ENCODE assay signal across 9 mouse cellular contexts in the genomic region with DNA sequence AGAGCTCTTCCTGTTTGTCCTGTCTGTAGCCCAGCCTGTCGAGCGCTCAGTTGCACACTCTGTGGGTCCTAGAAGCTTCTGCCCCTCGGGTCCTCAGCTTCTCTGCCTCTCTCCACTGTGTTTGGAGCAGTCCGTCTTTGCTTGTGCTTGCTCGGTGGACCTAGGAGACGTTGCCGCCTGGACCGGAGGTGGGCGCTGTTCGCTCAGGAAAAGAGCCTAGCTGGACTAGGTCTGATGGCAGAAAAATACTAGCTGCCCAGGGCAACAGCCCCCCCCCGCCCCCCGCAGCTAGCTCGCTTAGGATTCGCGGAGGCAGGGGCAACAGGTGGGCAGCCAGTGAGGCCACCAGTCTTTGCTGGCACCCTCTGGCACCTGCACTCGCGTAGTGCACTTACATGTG. TPM values are rescaled to one million over a fixed set of nuclear protein-coding genes. Genes with fewer than 3 reads are reported as not detected.
DNase-seq lines count a peak whose midpoint lies in the region; ATAC-seq lines count a peak whose summit lies in the region.
"Had no signal": no experiment of that assay in that cellular context is flagged by ENCODE, and none has a peak within 500 bp of the region (broad histone marks: within the 10 kb centered on the region; RNA-seq: fewer than 3 reads in every experiment).

No protein-coding gene starts in this region.

- no peak overlapping the region for H3K27ac ChIP-seq in embryonic facial prominence, embryonic 13.5 days
- no peak overlapping the region for H3K27ac ChIP-seq in hindbrain, embryonic 16.5 days (ENCODE audit: low read depth, low read length)
- no peak overlapping the region; the same call in 1 of the 2 replicates for H3K27ac ChIP-seq in midbrain, embryonic 14.5 days (replicated peaks; ENCODE audit: low read depth, low read length)
- H3K27ac ChIP-seq: liver, embryonic 13.5 days had no signal

- H3K4me2 ChIP-seq in embryonic facial prominence, embryonic 13.5 days: peak overlapping the region; percentile 56
- peak overlapping the region; percentile 81 for H3K4me2 ChIP-seq in hindbrain, embryonic 16.5 days (ENCODE audit: low read length)
- H3K4me2 ChIP-seq in midbrain, embryonic 14.5 days (ENCODE audit: low read length): peak overlapping the region; percentile 93
- H3K4me2 ChIP-seq: liver, embryonic 13.5 days had no signal

- H3K4me3 ChIP-seq in embryonic facial prominence, embryonic 13.5 days: peak overlapping the region; percentile 30
- peak overlapping the region; percentile 39 for H3K4me3 ChIP-seq in hindbrain, embryonic 16.5 days (ENCODE audit: low read length)
- peak overlapping the region; percentile 34 for H3K4me3 ChIP-seq in midbrain, embryonic 14.5 days (replicated peaks; ENCODE audit: low read depth, low read length)
- H3K4me3 ChIP-seq: liver, embryonic 13.5 days had no signal

- no peak overlapping the region for H3K9ac ChIP-seq in embryonic facial prominence, embryonic 13.5 days
- H3K9ac ChIP-seq in hindbrain, embryonic 16.5 days (ENCODE audit: low read depth, low read length): peak overlapping the region; percentile 61
- H3K9ac ChIP-seq in midbrain, embryonic 14.5 days (replicated peaks; ENCODE audit: low read length): peak overlapping the region; percentile 48
- H3K9ac ChIP-seq: liver, embryonic 13.5 days had no signal

- no peak for ATAC-seq in embryonic facial prominence, embryonic 13.5 days (ENCODE audit: insufficient number of reproducible peaks, insufficient read depth, low FRiP score, low TSS enrichment, low read depth)
- peak; percentile 55 for ATAC-seq in hindbrain, embryonic 16.5 days
- ATAC-seq in midbrain, embryonic 14.5 days (ENCODE audit: low FRiP score, low TSS enrichment): peak; percentile 41; the same call in 1 of the 2 replicates

- peaks cover 71% of the 10 kb centered on the region for H3K27me3 ChIP-seq in embryonic facial prominence, embryonic 13.5 days
- no peaks in the 10 kb centered on the region; the same call in 1 of the 2 replicates for H3K27me3 ChIP-seq in hindbrain, embryonic 16.5 days (replicated peaks; ENCODE audit: control insufficient read depth, insufficient read depth, low read length)
- peaks cover 22% of the 10 kb centered on the region for H3K27me3 ChIP-seq in midbrain, embryonic 14.5 days (ENCODE audit: control insufficient read depth, insufficient read depth, low read length)

- H3K36me3 ChIP-seq in embryonic facial prominence, embryonic 13.5 days: no peaks in the 10 kb centered on the region
- no peaks in the 10 kb centered on the region for H3K36me3 ChIP-seq in hindbrain, embryonic 16.5 days (ENCODE audit: control insufficient read depth, insufficient read depth, low read length)
- no peaks in the 10 kb centered on the region for H3K36me3 ChIP-seq in midbrain, embryonic 14.5 days (ENCODE audit: control insufficient read depth, insufficient read depth, low read length)
- H3K36me3 ChIP-seq: liver, embryonic 13.5 days had no signal

- peaks cover 33% of the 10 kb centered on the region for H3K4me1 ChIP-seq in embryonic facial prominence, embryonic 13.5 days
- H3K4me1 ChIP-seq in hindbrain, embryonic 16.5 days (ENCODE audit: control insufficient read depth, insufficient read depth, low read depth, low read length): peaks cover 32% of the 10 kb centered on the region
- peaks cover 26% of the 10 kb centered on the region for H3K4me1 ChIP-seq in midbrain, embryonic 14.5 days (ENCODE audit: control insufficient read depth, insufficient read depth, low read length)
- H3K4me1 ChIP-seq: liver, embryonic 13.5 days had no signal

- no peaks in the 10 kb centered on the region for H3K9me3 ChIP-seq in embryonic facial prominence, embryonic 13.5 days
- no peaks in the 10 kb centered on the region for H3K9me3 ChIP-seq in hindbrain, embryonic 16.5 days (ENCODE audit: control insufficient read depth, low read length)
- H3K9me3 ChIP-seq in midbrain, embryonic 14.5 days (ENCODE audit: control insufficient read depth, low read length): no peaks in the 10 kb centered on the region
- H3K9me3 ChIP-seq: liver, embryonic 13.5 days had no signal

- peak; percentile 45 for DNase-seq in ovary, postnatal 36 days (ENCODE audit: low spot score)
- DNase-seq in ovary, postnatal 14 days (ENCODE audit: low spot score): no peak
- peak; percentile 63 to 78 for DNase-seq in layer of hippocampus, postnatal 25 days (ENCODE audit: extremely low spot score in 1 of 2, low spot score in 1 of 2)
- peak; percentile 91 for DNase-seq in midbrain, embryonic 14.5 days
- DNase-seq in adipocyte (ENCODE audit: low spot score): no peak
- no peak for DNase-seq in thymus, postnatal 25 days
- DNase-seq: liver, embryonic 13.5 days had no signal

- 2% methylated on average over 17 of the region's 17 CpGs for WGBS in embryonic facial prominence, embryonic 13.5 days
- under 1% methylated on average over 17 of the region's 17 CpGs for WGBS in hindbrain, embryonic 16.5 days
- WGBS in midbrain, embryonic 14.5 days: 1% methylated on average over 17 of the region's 17 CpGs

RNA-seq across cellular contexts. Expression of gene Grid1, which starts 3.2 kb away (rescaled TPM):
- 0.81 and 1.0 TPM in 2 replicates for polyA plus RNA-seq in embryonic facial prominence, embryonic 13.5 days (2015; fragmentation: Nextera tagmentation; extraction: Ambion mirVana)
- polyA plus RNA-seq in hindbrain, embryonic 16.5 days (2015; fragmentation: Nextera tagmentation; extraction: Ambion mirVana): 5.8 and 7.1 TPM in 2 replicates
- total RNA-seq in layer of hippocampus, postnatal 25 days (2021): 10 to 100 TPM; 52.6 to 53.9 TPM
- polyA plus RNA-seq in midbrain, embryonic 14.5 days (2014; fragmentation: Nextera tagmentation; extraction: Ambion mirVana): 4.9 and 5.1 TPM in 2 replicates

Comparison
In these comparisons a context has a peak if more than half of its experiments do, and no peak if none do; other contexts are left out.
1. DNase-seq: peak in ovary, postnatal 36 days (single experiment), layer of hippocampus, postnatal 25 days (2 of 2) and midbrain, embryonic 14.5 days (single experiment); none in ovary, postnatal 14 days (single experiment), adipocyte (single experiment) and thymus, postnatal 25 days (single experiment).
2. Peak in every context shown above with its lines, with median percentiles within 50 percentile points of each other: H3K4me2 ChIP-seq and H3K4me3 ChIP-seq.